Mouse (Mus musculus): ENCODE data around the gene Tnk2. TPM values are rescaled to one million over a fixed set of nuclear protein-coding genes. Genes with fewer than 3 reads are reported as not detected.

Tnk2 gene
- polyA plus RNA-seq, 1 experiment from 2014 or later = 2.8 TPM

DNA sequence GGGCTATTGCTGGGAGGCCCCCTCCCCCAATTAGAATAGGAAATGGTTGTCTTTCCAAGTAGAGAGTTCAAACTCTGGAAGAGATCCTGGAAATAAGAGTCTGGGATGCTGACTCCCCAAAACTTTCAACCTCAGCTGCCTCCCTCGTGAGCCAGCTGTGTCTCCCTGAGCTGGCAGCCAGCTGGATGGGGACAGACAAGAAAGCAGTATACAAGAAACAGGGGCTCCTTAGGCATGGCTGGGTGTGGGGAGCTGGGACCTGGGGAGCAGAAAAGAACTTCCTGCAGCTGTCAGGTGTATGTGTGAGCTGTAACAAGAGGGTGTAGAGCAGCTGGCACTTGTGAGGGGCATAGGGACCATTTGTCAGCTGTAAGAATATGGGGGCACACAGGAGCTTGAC, 16.4 kb downstream of the Tnk2 start:
- no peak for ATAC-seq (ENCODE audit: low read depth)

DNA sequence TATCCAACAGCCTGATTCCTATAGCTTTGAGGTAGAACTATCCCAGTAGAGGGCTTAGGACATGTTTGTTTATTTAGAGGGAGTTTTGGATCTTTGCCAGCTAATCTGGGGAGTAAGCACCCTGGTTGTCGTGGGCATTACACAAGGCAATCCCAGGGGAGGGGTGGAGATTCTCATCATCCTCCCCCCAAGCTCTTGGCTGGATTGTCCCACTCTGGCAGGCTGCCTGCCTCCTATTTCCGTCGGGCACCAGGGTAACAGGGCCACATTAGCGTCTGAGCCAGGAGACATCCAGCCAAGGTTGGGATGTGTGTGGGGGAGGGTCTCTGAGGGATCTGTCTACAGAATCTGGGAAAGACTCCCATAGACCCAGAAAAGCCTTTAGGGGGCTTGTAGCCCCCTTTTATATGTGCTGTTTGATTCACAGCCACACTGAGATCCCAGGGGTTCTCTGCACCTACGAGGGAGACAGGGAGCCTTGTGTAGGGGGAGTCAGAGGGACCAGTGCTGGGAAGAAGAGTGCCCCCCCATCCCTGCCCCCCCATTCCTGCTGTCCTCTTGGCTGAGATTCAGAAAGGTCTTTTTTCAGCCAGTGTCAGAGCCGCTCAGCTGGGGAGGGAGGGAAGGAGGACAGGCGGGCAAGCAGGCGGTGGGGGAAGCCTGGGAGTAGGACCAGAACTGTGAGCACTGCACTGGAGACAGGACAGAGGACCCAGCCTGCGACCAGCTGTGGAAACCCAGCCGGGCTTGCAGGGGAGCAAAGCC, 17.1 kb downstream of the Tnk2 start:
- H3K27me3 ChIP-seq (ENCODE audit: control insufficient read depth, insufficient read depth, low read depth, low read length) = no peaks in the 10 kb centered on the region
- peak overlapping the region; percentile 31 for H3K27ac ChIP-seq (ENCODE audit: low read length)
- ATAC-seq (ENCODE audit: low read depth) = peak; percentile 33
- H3K4me2 ChIP-seq (ENCODE audit: low read depth, low read length) = no peak overlapping the region; the same call in 1 of the 2 replicates
- no peaks in the 10 kb centered on the region for H3K36me3 ChIP-seq (ENCODE audit: control insufficient read depth, insufficient read depth)
- H3K4me1 ChIP-seq (ENCODE audit: control insufficient read depth, low read depth, low read length) = peaks cover 68% of the 10 kb centered on the region
- H3K9me3 ChIP-seq (replicated peaks; ENCODE audit: control insufficient read depth, low read length) = no peaks in the 10 kb centered on the region
- WGBS (ENCODE audit: insufficient replicate concordance) = 30% methylated on average over 10 of the region's 10 CpGs
- no peak overlapping the region for H3K4me3 ChIP-seq (ENCODE audit: low read depth, low read length)
- H3K9ac ChIP-seq (ENCODE audit: low read depth, low read length) = no peak overlapping the region

More for the DNA sequence above, 16.4 kb downstream of the Tnk2 start:
- 58% methylated on average over 1 of the region's 1 CpGs for WGBS (ENCODE audit: insufficient replicate concordance)
- Histone ChIP-seq H3K9me3 (replicated peaks; ENCODE audit: control insufficient read depth, low read length) (no peaks in the 10 kb centered on the region), H3K4me2 (ENCODE audit: low read depth, low read length) (no peak overlapping the region), H3K4me3 (ENCODE audit: low read depth, low read length) (no peak overlapping the region), H3K4me1 (ENCODE audit: control insufficient read depth, low read depth, low read length) (peaks cover 62% of the 10 kb centered on the region), H3K27me3 (ENCODE audit: control insufficient read depth, insufficient read depth, low read depth, low read length) (no peaks in the 10 kb centered on the region), H3K36me3 (ENCODE audit: control insufficient read depth, insufficient read depth) (no peaks in the 10 kb centered on the region), H3K9ac (ENCODE audit: low read depth, low read length) (no peak overlapping the region), H3K27ac (ENCODE audit: low read length) (peak overlapping the region; percentile 31)

DNA sequence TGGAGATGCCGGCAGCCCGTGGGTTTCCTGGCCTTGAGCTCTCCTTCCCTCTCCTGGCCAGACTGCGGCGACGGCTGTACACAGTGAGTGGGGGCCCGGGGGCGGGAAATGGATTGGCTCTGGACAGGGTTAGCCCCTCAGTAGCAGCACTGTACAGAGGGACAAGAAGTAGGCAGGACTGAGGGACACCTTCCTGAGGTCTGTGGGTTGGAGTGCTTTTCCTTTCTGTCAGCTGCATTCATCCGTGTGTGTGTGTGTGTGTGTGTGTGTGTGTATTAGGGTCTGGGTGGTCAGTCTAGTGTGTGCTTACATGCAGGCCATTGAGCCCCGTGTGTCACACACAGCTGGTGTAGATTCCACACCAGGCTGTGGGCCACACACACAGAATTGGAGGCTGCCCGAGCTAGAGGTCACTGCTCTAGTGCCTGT, 17.8 kb downstream of the Tnk2 start:
- H3K4me2 ChIP-seq (ENCODE audit: low read depth, low read length) = no peak overlapping the region; the same call in 1 of the 2 replicates
- H3K27me3 ChIP-seq (ENCODE audit: control insufficient read depth, insufficient read depth, low read depth, low read length) = no peaks in the 10 kb centered on the region
- no peak for ATAC-seq (ENCODE audit: low read depth)
- no peak overlapping the region for H3K4me3 ChIP-seq (ENCODE audit: low read depth, low read length)
- H3K9ac ChIP-seq (ENCODE audit: low read depth, low read length) = no peak overlapping the region
- H3K4me1 ChIP-seq (ENCODE audit: control insufficient read depth, low read depth, low read length) = peaks cover 71% of the 10 kb centered on the region
- H3K36me3 ChIP-seq (ENCODE audit: control insufficient read depth, insufficient read depth) = no peaks in the 10 kb centered on the region
- H3K27ac ChIP-seq (ENCODE audit: low read length) = no peak overlapping the region
- WGBS (ENCODE audit: insufficient replicate concordance) = 41% methylated on average over 10 of the region's 10 CpGs
- H3K9me3 ChIP-seq (replicated peaks; ENCODE audit: control insufficient read depth, low read length) = no peaks in the 10 kb centered on the region

DNA sequence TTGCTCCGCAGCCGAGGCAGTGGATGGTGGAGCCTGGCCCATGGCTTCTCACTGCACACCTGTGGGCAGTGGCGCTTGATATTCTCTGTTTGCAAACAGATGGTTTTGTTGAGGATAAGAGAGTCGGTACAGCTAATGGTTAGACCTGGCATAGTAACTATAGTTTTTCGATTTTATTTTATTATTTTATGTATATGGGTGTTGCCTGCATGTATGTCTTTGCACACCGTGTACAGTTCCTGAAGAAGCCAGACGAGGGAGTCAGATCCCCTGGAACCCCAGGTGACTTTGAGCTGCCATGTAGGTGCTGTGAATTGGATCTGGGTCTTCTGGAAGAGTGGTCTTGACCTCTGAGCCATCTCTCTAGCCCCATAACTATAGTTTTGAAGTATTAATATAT, 18.7 kb downstream of the Tnk2 start:
- Histone ChIP-seq H3K36me3 (ENCODE audit: control insufficient read depth, insufficient read depth) (no peaks in the 10 kb centered on the region), H3K4me3 (ENCODE audit: low read depth, low read length) (no peak overlapping the region), H3K9ac (ENCODE audit: low read depth, low read length) (no peak overlapping the region), H3K4me1 (ENCODE audit: control insufficient read depth, low read depth, low read length) (peaks cover 79% of the 10 kb centered on the region), H3K4me2 (ENCODE audit: low read depth, low read length) (no peak overlapping the region), H3K27ac (ENCODE audit: low read length) (no peak overlapping the region), H3K9me3 (replicated peaks; ENCODE audit: control insufficient read depth, low read length) (no peaks in the 10 kb centered on the region), H3K27me3 (ENCODE audit: control insufficient read depth, insufficient read depth, low read depth, low read length) (no peaks in the 10 kb centered on the region)
- 79% methylated on average over 7 of the region's 7 CpGs for WGBS (ENCODE audit: insufficient replicate concordance)
- ATAC-seq (ENCODE audit: low read depth) = no peak

DNA sequence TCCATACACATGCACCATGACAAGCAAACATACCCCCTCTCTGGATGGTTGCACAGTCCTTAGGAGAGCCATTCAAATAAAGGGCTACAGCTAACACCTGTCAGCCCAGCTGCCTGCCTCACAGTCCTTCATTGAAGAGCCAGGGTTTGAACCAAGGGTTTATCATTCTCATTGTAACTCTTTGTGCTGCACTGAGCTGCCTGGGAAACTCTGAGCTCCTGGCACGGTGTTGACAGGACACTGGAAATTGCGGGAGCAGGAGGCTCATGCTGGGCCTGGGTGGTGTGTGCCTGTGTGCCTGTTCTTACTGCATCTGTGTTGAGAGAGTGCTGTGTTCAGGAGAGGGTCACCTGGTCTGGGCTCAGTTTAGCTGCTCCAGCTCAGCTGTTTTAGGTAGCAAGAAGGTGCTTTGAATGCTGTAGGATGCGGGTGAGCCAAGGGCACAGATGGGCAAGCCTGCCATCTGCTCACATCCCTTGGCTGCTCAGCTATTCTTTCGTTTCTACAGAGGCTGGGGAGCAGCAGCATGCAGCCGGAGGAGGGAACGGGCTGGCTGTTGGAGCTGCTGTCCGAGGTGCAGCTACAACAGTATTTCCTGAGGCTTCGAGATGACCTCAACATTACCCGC, 19.7 kb downstream of the Tnk2 start:
- H3K27me3 ChIP-seq (ENCODE audit: control insufficient read depth, insufficient read depth, low read depth, low read length) = no peaks in the 10 kb centered on the region
- H3K4me2 ChIP-seq (ENCODE audit: low read depth, low read length) = peak overlapping the region; percentile 12; the same call in 1 of the 2 replicates
- H3K4me1 ChIP-seq (ENCODE audit: control insufficient read depth, low read depth, low read length) = peaks cover 86% of the 10 kb centered on the region
- H3K9me3 ChIP-seq (replicated peaks; ENCODE audit: control insufficient read depth, low read length) = no peaks in the 10 kb centered on the region
- H3K9ac ChIP-seq (ENCODE audit: low read depth, low read length) = no peak overlapping the region
- ATAC-seq (ENCODE audit: low read depth) = no peak
- no peaks in the 10 kb centered on the region for H3K36me3 ChIP-seq (ENCODE audit: control insufficient read depth, insufficient read depth)
- H3K4me3 ChIP-seq (ENCODE audit: low read depth, low read length) = no peak overlapping the region
- 72% methylated on average over 9 of the region's 9 CpGs for WGBS (ENCODE audit: insufficient replicate concordance)
- H3K27ac ChIP-seq (ENCODE audit: low read length) = peak overlapping the region; percentile 36; the same call in 1 of the 2 replicates

DNA sequence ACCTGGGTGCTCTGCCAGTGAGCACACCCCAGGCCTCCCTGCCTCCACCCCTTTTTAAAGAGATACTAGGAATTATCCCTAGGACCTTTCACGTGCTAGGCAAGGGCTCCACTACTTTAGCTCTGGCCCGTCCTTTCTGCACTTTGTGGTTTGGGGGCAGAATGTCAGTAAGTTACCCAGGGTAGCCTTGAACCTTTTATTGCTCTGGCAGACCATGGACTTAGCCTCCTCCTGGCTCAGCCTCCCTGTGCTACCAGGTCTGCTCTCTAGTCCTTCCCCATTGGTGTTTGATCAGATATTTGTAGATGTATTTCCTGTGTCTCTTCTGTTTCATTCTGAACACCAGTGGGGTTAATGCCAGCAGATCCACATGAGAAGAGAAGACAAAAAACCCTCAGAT, 20.5 kb downstream of the Tnk2 start:
- 0 out of 2 replicates have a peak overlapping the region, but pooled peaks have one; percentile 2 for H3K9ac ChIP-seq (ENCODE audit: low read depth, low read length)
- H3K4me3 ChIP-seq (ENCODE audit: low read depth, low read length) = no peak overlapping the region
- no peaks in the 10 kb centered on the region for H3K36me3 ChIP-seq (ENCODE audit: control insufficient read depth, insufficient read depth)
- peak overlapping the region; percentile 95 for H3K27ac ChIP-seq (ENCODE audit: low read length)
- H3K9me3 ChIP-seq (replicated peaks; ENCODE audit: control insufficient read depth, low read length) = no peaks in the 10 kb centered on the region
- WGBS (ENCODE audit: insufficient replicate concordance) = 37% methylated on average over 2 of the region's 2 CpGs
- H3K27me3 ChIP-seq (ENCODE audit: control insufficient read depth, insufficient read depth, low read depth, low read length) = no peaks in the 10 kb centered on the region
- ATAC-seq (ENCODE audit: low read depth) = no peak
- H3K4me2 ChIP-seq (ENCODE audit: low read depth, low read length) = peak overlapping the region; percentile 12; the same call in 1 of the 2 replicates
- H3K4me1 ChIP-seq (ENCODE audit: control insufficient read depth, low read depth, low read length) = peaks cover 77% of the 10 kb centered on the region

DNA sequence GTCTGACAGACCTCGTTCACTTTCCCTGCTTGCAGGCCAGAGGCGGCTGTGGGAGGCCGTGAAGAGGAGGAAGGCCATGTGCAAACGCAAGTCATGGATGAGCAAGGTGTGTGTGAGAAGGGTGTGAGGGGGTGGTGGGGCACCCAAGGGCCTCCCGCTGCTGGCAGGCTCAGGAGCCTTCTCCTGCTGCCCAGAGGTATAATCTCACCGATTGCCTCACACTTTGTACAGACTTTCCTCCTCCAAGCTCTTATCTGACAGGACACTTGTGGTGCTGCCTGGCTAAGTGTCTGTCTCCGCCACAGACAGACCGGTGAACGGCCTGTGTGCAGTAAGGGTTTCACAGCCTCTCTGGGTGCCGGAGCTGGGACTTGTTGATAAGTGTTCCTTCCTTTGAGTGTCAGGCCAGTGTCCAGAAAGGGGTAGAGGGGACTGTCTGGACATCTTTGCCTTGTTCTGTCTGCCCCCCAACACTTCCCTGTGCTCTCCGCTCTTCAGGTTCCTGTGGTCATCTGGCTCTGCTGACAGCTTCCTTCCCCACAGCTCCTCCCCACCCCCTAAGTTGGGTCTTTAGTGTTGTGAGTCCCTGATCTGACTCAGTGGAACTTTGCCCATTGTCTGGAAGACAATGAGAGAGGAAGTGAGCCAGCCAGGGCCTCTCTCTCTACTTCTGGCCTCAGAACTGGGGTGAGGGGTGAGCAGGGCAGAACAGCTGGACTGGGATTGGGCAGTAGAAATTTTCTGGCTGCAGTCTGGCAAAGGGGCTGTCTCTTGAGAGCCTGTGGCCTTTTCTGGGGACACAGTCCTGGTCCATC, 22.4 kb downstream of the Tnk2 start:
- H3K36me3 ChIP-seq (ENCODE audit: control insufficient read depth, insufficient read depth) = no peaks in the 10 kb centered on the region
- H3K4me3 ChIP-seq (ENCODE audit: low read depth, low read length) = peak overlapping the region; percentile 9; the same call in 1 of the 2 replicates
- peak overlapping the region; percentile 46 for H3K9ac ChIP-seq (ENCODE audit: low read depth, low read length)
- ATAC-seq (ENCODE audit: low read depth) = peak; percentile 92
- H3K4me2 ChIP-seq (ENCODE audit: low read depth, low read length) = peak overlapping the region; percentile 44
- H3K4me1 ChIP-seq (ENCODE audit: control insufficient read depth, low read depth, low read length) = peaks cover 73% of the 10 kb centered on the region
- peak overlapping the region; percentile 95 for H3K27ac ChIP-seq (ENCODE audit: low read length)
- H3K27me3 ChIP-seq (ENCODE audit: control insufficient read depth, insufficient read depth, low read depth, low read length) = no peaks in the 10 kb centered on the region
- 11% methylated on average over 11 of the region's 11 CpGs for WGBS (ENCODE audit: insufficient replicate concordance)
- no peaks in the 10 kb centered on the region for H3K9me3 ChIP-seq (replicated peaks; ENCODE audit: control insufficient read depth, low read length)

DNA sequence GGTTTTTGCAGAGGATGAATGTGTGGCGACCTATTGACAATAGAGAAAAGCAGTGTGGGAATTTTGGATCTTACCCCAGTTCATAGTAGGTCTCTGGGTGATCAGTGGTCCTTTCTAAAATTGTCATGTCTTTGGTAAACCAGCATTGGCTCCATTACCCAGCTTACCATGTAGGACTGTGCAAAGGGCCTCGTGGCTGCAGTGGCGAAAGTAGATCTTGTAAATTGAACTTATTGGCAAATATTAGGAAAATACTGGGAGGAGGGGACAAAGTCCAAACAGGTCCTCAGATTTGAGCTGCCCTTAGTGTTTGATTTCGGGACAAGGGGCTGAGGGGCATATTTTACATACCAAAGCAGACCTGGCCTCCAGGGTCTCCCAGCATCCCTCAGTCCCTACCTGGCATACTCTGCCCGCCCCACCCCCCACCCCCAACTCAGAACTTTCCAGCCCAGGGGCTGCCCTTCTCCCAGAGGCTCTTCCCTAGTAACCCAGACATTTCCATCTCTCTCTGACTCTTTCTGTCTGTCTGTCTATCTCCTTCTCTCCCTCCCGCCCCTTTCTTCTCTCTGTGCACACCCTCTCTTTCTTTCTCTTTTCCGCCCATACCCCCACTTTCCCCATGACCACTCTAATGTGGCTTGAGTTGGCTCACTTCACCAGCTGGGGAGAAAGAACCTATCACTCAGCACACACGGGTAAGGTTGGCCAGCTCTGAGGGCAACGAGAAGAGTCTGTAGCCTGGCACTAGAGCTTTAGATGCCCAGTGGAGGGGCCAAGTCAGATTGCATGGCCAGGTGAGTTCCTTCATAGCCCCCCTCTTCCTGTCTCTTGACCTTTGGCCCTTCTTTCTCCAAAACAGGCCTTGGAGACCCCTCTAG, 23.2 kb downstream of the Tnk2 start:
- Histone ChIP-seq H3K9me3 (replicated peaks; ENCODE audit: control insufficient read depth, low read length) (no peaks in the 10 kb centered on the region), H3K27ac (ENCODE audit: low read length) (peak overlapping the region; percentile 95), H3K9ac (ENCODE audit: low read depth, low read length) (peak overlapping the region; percentile 46), H3K4me2 (ENCODE audit: low read depth, low read length) (peak overlapping the region; percentile 44), H3K36me3 (ENCODE audit: control insufficient read depth, insufficient read depth) (no peaks in the 10 kb centered on the region), H3K4me3 (ENCODE audit: low read depth, low read length) (no peak overlapping the region), H3K4me1 (ENCODE audit: control insufficient read depth, low read depth, low read length) (peaks cover 76% of the 10 kb centered on the region), H3K27me3 (ENCODE audit: control insufficient read depth, insufficient read depth, low read depth, low read length) (no peaks in the 10 kb centered on the region)
- 57% methylated on average over 9 of the region's 9 CpGs for WGBS (ENCODE audit: insufficient replicate concordance)
- no peak for ATAC-seq (ENCODE audit: low read depth)
